Mouse (Mus musculus) stomach, embryonic 14.5 days (tissue): Measurements from ENCODE around the gene Ablim1. TPM values are rescaled to one million over a fixed set of nuclear protein-coding genes. Genes with fewer than 3 reads are reported as not detected.

Experiments used
- polyA plus RNA-seq: library from polyadenylated mRNA; unstranded; fragments of >200 nt; fragmentation: Nextera tagmentation; extraction: Ambion mirVana; gene quantifications from 2 replicates; pipeline ENCODE4 v1.2.1, GENCODE M21; 2014

Ablim1 gene
- polyA plus RNA-seq, 1 experiment from 2014 or later = 36.9 TPM

Other genes starting within 250 kb of the Ablim1 start
- 16.6 and 20.4 TPM in 2 replicates for gene Fam160b1, start 45.8 kb upstream of the Ablim1 start, polyA plus RNA-seq
- 25.9 and 31.0 TPM in 2 replicates for gene Trub1, start 138.0 kb upstream of the Ablim1 start, polyA plus RNA-seq